Comparison of ENCODE assay signal across 11 mouse cellular contexts in the genomic region with DNA sequence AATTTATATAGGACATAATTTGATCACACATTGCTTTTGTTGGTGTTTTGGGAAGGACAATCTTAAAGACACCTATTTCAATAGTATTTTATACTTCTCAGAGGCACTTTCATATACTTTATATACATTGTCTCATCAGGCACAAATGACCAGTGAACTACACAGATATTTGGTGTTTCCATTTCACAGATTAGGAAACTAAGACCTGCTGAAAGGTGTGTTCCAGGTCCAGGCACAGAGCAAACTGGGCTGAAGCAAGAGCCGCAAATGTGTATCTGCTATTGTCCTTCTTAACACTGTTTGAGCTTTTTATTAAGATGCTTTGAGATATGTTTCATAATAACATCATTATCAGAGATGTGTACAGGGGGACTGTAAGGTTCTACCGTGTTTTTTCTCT. TPM values are rescaled to one million over a fixed set of nuclear protein-coding genes. Genes with fewer than 3 reads are reported as not detected.
DNase-seq lines count a peak whose midpoint lies in the region; ATAC-seq and TF ChIP-seq lines count a peak whose summit lies in the region.
"Had no signal": no experiment of that assay in that cellular context is flagged by ENCODE, and none has a peak within 500 bp of the region (broad histone marks: within the 10 kb centered on the region; RNA-seq: fewer than 3 reads in every experiment).

No protein-coding gene starts in this region.

- ATAC-seq in limb, embryonic 12.5 days (ENCODE audit: insufficient number of reproducible peaks, insufficient read depth, low FRiP score, low TSS enrichment, low read depth), result no peak
- no peak for ATAC-seq in hindbrain, embryonic 11.5 days (ENCODE audit: low FRiP score)
- ATAC-seq in midbrain, postnatal 0 days (ENCODE audit: low FRiP score), result no peak
- no peak for ATAC-seq in CD4-positive, CD25-positive, alpha-beta regulatory T cell, adult 4 months
- ATAC-seq: Patski had no signal

- H3K4me3 ChIP-seq in gastrocnemius, adult 2 months, result peak overlapping the region; percentile 88
- no peak overlapping the region for H3K4me3 ChIP-seq in limb, embryonic 12.5 days (replicated peaks)
- no peak overlapping the region for H3K4me3 ChIP-seq in limb, embryonic 10.5 days
- peak overlapping the region; percentile 41 for H3K4me3 ChIP-seq in hindbrain, embryonic 11.5 days (ENCODE audit: low read depth, low read length)
- peak overlapping the region; percentile 41 for H3K4me3 ChIP-seq in midbrain, postnatal 0 days (ENCODE audit: low read depth, low read length)

- DNase-seq in gastrocnemius, adult 2 months, result no peak
- DNase-seq in gastrocnemius, postnatal 10 days, result no peak
- no peak for DNase-seq in limb, embryonic 10.5 days (ENCODE audit: low spot score)
- peak; percentile 13 for DNase-seq in hindbrain, embryonic 11.5 days (ENCODE audit: low spot score)
- DNase-seq in midbrain, postnatal 0 days (ENCODE audit: low spot score), result no peak
- no peak for DNase-seq in kidney, adult 8-10 months
- DNase-seq: right cerebral cortex, adult 18-20 months; thymus, adult 18-20 months had no signal

- H3K9ac ChIP-seq in limb, embryonic 12.5 days (replicated peaks), result no peak overlapping the region
- no peak overlapping the region for H3K9ac ChIP-seq in hindbrain, embryonic 11.5 days (ENCODE audit: low read depth, low read length)
- peak overlapping the region; percentile 53 for H3K9ac ChIP-seq in midbrain, postnatal 0 days (replicated peaks; ENCODE audit: low read length, poor library complexity, severe bottlenecking)

- TF ChIP-seq CTCF in gastrocnemius, adult 2 months (IDR thresholded peaks at IDR 0.05), result no peak
- TF ChIP-seq CTCF in midbrain, postnatal 0 days (IDR thresholded peaks at IDR 0.05), result no peak

- no peaks in the 10 kb centered on the region for H3K9me3 ChIP-seq in limb, embryonic 12.5 days
- no peaks in the 10 kb centered on the region for H3K9me3 ChIP-seq in limb, embryonic 10.5 days (replicated peaks)
- H3K9me3 ChIP-seq in hindbrain, embryonic 11.5 days (ENCODE audit: control insufficient read depth, low read length), result no peaks in the 10 kb centered on the region
- H3K9me3 ChIP-seq in midbrain, postnatal 0 days (ENCODE audit: low read length), result no peaks in the 10 kb centered on the region

- no peaks in the 10 kb centered on the region for H3K36me3 ChIP-seq in limb, embryonic 12.5 days
- no peaks in the 10 kb centered on the region for H3K36me3 ChIP-seq in limb, embryonic 10.5 days
- no peaks in the 10 kb centered on the region for H3K36me3 ChIP-seq in hindbrain, embryonic 11.5 days (ENCODE audit: control insufficient read depth, insufficient read depth, low read length)
- no peaks in the 10 kb centered on the region for H3K36me3 ChIP-seq in midbrain, postnatal 0 days (ENCODE audit: insufficient read depth, low read length)

- intact Hi-C loops in gastrocnemius, adult 2 months (cut with DNase I), result loop anchor here (5.0 kb wide), 1 partner anchor 52 kb away; a partner anchor contains a TSS

- peak overlapping the region; percentile 60; the same call in 1 of the 2 replicates for H3K4me2 ChIP-seq in limb, embryonic 12.5 days
- peak overlapping the region; percentile 14; the same call in 1 of the 2 replicates for H3K4me2 ChIP-seq in hindbrain, embryonic 11.5 days (replicated peaks; ENCODE audit: low read depth, low read length)
- H3K4me2 ChIP-seq in midbrain, postnatal 0 days (ENCODE audit: low read depth, low read length, poor library complexity, severe bottlenecking), result peak overlapping the region; percentile 65

- 90% methylated on average over 2 of the region's 2 CpGs for WGBS in limb, embryonic 12.5 days
- WGBS in limb, embryonic 10.5 days, result 96% methylated on average over 2 of the region's 2 CpGs
- 96% methylated on average over 2 of the region's 2 CpGs for WGBS in hindbrain, embryonic 11.5 days
- 32% methylated on average over 2 of the region's 2 CpGs for WGBS in midbrain, postnatal 0 days

- H3K4me1 ChIP-seq in limb, embryonic 12.5 days (replicated peaks), result peaks cover 10% of the 10 kb centered on the region
- H3K4me1 ChIP-seq in limb, embryonic 10.5 days, result peaks cover 21% of the 10 kb centered on the region
- H3K4me1 ChIP-seq in hindbrain, embryonic 11.5 days (replicated peaks; ENCODE audit: control insufficient read depth, insufficient read depth, low read length), result peaks cover 3% of the 10 kb centered on the region; the same call in 1 of the 2 replicates
- peaks cover 11% of the 10 kb centered on the region; the same call in 1 of the 2 replicates for H3K4me1 ChIP-seq in midbrain, postnatal 0 days (ENCODE audit: insufficient read depth, low read length)

- H3K27ac ChIP-seq in gastrocnemius, adult 2 months, result peak overlapping the region; percentile 88
- H3K27ac ChIP-seq in limb, embryonic 12.5 days, result no peak overlapping the region
- H3K27ac ChIP-seq in limb, embryonic 10.5 days, result no peak overlapping the region
- no peak overlapping the region for H3K27ac ChIP-seq in hindbrain, embryonic 11.5 days (ENCODE audit: low read depth, low read length)
- H3K27ac ChIP-seq in midbrain, postnatal 0 days (ENCODE audit: low read depth, low read length), result peak overlapping the region; percentile 81; the same call in 1 of the 2 replicates

- H3K27me3 ChIP-seq in limb, embryonic 12.5 days, result no peaks in the 10 kb centered on the region
- no peaks in the 10 kb centered on the region for H3K27me3 ChIP-seq in limb, embryonic 10.5 days (ENCODE audit: low read depth, poor library complexity, severe bottlenecking)
- H3K27me3 ChIP-seq in hindbrain, embryonic 11.5 days (ENCODE audit: control insufficient read depth, insufficient read depth, low read length), result no peaks in the 10 kb centered on the region
- H3K27me3 ChIP-seq in midbrain, postnatal 0 days (ENCODE audit: insufficient read depth, low read length), result no peaks in the 10 kb centered on the region
- H3K27me3 ChIP-seq: Patski had no signal

RNA-seq across cellular contexts. Expression of a gene that starts 52.7 kb away (rescaled TPM):
- total RNA-seq in gastrocnemius, adult 2 months (2021), result 10 to 100 TPM; 42.0 to 52.7 TPM
- total RNA-seq in gastrocnemius, postnatal 10 days (2021), result 10 to 100 TPM; 48.2 to 52.2 TPM
- polyA plus RNA-seq in limb, embryonic 12.5 days (2016; fragmentation: Nextera tagmentation; extraction: Ambion mirVana), result 35.6 and 38.1 TPM in 2 replicates
- 29.5 and 31.7 TPM in 2 replicates for polyA plus RNA-seq in limb, embryonic 10.5 days (2016; fragmentation: Nextera tagmentation; extraction: Ambion mirVana)
- polyA plus RNA-seq in hindbrain, embryonic 11.5 days (2014; fragmentation: Nextera tagmentation; extraction: Ambion mirVana), result 53.0 and 57.9 TPM in 2 replicates
- 266 and 311 TPM in 2 replicates for total RNA-seq in midbrain, postnatal 0 days (2014; rRNA removed)
- 109 and 120 TPM in 2 replicates for polyA plus RNA-seq in midbrain, postnatal 0 days (2015; fragmentation: Nextera tagmentation; extraction: Ambion mirVana)
- polyA plus RNA-seq in CD4-positive, CD25-positive, alpha-beta regulatory T cell, adult 4 months (2017; shearing (Covaris generic)), result 10 to 100 TPM in 1 of 2 experiments, 1 to 10 TPM in 1; 6.8 to 10.5 TPM

Comparison
In these comparisons a context has a peak if more than half of its experiments do, and no peak if none do; other contexts are left out.
1. H3K27ac ChIP-seq: peak in gastrocnemius, adult 2 months (single experiment) and midbrain, postnatal 0 days (single experiment); none in limb, embryonic 12.5 days (single experiment), limb, embryonic 10.5 days (single experiment) and hindbrain, embryonic 11.5 days (single experiment).
2. H3K4me3 ChIP-seq: peak in gastrocnemius, adult 2 months (single experiment), hindbrain, embryonic 11.5 days (single experiment) and midbrain, postnatal 0 days (single experiment); none in limb, embryonic 12.5 days (single experiment) and limb, embryonic 10.5 days (single experiment).
3. H3K4me2 ChIP-seq: peak in every context shown above with its lines; median percentile 65 in midbrain, postnatal 0 days; 60 in limb, embryonic 12.5 days; 14 in hindbrain, embryonic 11.5 days.